Mouse (Mus musculus): Measurements from ENCODE around the gene Ier5l. TPM values are rescaled to one million over a fixed set of nuclear protein-coding genes. Genes with fewer than 3 reads are reported as not detected.

Ier5l gene
- total RNA-seq, 1 experiment from 2014 or later, result 1.8 TPM

DNA sequence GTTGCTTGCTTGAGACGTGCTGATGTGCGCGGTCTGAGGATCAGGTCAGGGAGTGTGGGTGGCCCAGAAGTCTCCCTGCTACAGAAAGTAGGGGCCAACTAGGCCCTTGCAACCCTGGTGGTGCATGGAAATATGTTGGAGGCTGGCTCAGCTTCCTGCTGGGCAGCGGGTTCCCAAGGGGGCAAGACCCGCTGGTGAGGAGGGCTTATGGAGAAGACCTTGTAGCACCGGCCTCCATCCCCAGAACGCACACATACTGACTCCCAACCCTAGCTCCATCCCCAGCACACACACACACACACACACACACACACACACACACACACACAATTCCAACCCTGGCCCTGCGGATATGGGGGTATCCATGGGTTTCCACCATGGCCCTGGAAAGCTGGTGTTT lies 3.0 kb downstream of the Ier5l start:
- no peak for ATAC-seq (replicated peaks; ENCODE audit: low read depth, poor library complexity, severe bottlenecking)

DNA sequence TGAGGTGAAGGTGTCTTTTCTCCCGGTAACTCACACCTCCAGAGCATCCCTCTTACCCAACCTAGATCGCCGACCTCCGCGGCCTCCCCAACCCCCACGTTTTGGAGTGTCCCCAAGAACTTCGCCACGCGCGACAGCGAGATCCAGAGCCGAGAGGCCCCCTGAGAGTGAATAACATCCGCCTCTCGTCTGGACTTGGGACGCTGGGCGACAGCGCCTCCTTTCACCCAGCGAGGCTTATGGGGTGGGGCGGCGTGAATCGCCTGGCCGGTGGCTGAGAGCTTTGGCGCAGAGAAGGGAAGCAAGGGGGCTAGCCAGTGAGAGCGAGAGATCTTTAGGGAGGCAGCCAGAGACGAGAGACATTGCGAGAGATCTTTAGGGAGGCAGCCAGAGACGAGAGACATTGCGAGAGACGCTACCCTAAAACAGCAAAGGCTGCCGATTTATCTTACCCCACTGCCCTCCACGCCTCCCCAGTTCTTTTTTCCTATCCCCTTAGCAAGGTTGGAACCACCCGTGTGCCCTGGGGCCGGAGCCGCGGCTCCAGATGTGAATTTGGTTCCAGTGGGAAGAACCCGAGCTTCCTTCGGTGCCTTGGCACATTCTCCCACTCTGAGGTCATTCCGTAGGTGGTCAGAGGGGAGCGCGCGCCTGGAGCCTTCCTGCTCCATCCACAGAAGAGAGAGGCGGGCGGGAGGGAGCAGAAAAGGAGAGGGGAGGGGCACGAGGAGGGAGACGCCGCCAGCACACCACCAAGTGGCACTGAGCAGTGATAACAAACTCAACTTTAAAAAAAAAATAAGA lies 3.7 kb downstream of the Ier5l start:
- ATAC-seq (replicated peaks; ENCODE audit: low read depth, poor library complexity, severe bottlenecking), result no peak

DNA sequence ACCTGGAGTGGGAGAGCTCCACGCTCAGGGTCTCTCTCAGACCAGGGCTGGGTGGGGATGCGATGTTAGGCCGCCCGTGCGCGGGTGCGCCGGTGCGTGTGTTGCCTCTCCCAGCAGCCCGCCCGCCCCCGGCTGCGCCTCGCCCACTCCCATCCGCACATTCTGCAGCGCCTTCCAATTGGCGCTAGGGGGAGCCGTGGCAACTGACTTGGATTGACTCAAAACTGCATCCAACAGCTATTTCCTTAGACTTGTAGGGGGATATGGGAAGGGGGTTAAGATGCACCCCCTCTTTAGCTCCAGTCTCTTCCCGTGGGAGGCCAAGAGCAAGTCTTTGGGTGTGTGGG lies 4.2 kb downstream of the Ier5l start:
- ATAC-seq (replicated peaks; ENCODE audit: low read depth, poor library complexity, severe bottlenecking), result 0 out of 2 replicates have a peak, but pooled peaks have one; percentile 12

DNA sequence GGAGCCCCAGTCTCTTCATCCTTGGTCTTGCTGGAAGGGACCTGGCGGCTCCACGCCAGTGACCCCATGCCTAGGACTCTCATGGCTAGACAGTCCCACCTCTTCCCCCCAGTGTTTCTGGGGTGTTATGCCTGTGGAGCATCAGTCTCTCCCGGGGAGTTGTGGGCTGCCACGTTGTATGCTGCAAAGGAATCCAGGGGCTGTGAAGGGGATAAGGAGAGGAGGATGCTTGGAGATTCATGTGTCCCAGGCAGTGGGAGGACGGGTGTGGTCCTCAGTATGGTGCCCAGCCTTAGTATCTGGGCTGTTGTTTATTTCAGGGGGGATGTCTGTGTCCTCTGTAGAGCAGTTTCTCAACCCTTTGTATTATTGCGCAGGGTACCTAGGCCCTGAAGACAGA lies 5.0 kb downstream of the Ier5l start:
- ATAC-seq (replicated peaks; ENCODE audit: low read depth, poor library complexity, severe bottlenecking), result no peak

DNA sequence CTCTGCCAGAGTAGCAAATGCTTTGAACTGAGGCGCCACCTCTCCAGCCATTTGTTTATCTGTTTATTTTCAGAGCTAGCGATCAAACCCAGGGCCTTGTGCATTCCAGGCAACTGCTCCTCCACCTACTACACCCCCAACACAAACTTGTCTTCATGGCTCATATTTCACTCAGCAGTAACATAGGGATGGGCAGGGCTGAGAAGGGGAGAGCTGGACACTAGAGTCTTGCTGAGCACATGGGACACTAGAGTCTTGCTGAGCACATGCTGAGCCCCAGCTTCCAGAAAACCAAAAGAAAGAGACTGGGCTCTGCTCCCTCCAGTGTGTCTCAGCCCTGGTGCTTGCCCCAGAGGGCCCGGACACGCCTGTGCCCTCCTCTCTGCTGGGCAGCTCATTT lies 7.2 kb downstream of the Ier5l start:
- ATAC-seq (replicated peaks; ENCODE audit: low read depth, poor library complexity, severe bottlenecking), result no peak

DNA sequence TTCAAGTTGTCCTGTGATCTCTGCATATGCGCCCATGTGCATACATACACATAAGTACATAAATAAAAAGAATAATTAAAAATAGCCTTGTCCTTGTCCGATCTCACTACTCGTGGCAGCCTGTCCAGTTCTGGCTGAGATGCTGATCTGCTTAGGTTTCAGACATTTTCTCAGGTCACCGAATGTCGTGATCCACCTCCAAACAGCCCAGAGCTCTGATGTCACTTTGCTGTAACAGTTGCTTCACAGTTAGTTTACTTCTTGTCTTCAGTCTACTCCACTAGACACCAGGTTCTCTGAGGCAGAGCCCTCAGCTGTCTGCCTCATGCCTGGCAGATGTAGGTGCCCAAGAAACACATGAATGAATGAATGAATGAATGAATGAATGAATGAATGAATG lies 9.6 kb downstream of the Ier5l start:
- no peak for ATAC-seq (replicated peaks; ENCODE audit: low read depth, poor library complexity, severe bottlenecking)

DNA sequence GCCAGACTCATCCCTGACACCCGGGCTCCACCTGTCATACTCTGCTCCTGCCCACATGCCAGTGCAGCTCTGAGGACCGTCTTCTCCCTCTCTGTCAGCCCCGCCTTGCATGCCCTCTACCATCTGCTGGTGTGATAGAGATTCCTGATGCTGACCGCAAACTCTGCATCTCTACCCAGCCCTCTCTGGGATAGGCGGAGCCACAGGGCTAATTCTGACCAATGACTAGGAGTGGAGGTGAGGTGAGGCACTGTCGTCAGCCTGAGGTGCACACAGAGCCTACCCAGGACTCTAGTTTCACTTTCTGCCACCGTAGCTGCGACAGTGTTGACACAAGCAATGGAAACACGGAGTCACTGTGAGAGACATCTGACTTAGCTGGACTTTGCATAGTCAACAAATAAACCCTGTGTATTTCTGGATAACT lies 10.1 kb downstream of the Ier5l start:
- peak; percentile 96 for ATAC-seq (replicated peaks; ENCODE audit: low read depth, poor library complexity, severe bottlenecking)

DNA sequence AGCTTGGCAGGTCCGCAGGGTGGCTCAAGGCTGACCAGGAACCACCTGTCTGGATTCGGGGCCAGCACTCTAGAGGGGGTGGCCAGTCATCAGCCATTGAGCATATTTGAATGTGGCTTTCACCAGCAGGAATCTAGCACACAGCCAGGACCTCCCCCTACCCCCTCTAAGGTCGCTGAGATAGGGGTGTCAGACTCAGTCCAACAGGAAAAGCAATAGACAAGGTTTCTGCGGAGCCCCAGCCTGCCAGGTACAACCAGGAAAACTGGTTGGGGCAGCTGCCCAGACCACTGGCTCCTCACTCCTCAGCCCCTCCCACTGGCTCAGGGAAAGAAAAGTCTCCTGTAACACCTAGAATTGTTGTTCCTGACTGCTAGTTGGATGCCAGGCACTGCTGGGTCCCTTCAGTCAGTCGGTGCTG lies 10.7 kb downstream of the Ier5l start:
- no peak for ATAC-seq (replicated peaks; ENCODE audit: low read depth, poor library complexity, severe bottlenecking)

DNA sequence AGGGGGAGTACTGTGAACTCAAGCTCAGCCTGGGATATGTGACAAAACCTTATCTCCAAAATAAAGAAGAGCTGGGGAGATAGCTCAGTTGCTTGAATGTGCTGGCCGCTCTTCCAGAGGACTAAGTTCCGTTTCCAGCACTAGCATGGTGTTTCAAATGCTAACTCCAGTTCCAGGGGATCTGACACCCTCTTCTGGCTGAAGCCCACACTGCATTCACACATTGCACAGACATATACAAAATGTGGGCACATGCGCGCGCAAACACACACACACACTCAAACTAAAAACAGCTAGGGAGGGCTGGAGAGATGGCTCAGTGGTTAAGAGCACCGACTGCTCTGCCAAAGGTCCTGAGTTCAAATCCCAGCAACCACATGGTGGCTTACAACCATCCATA lies 14.8 kb downstream of the Ier5l start:
- ATAC-seq (replicated peaks; ENCODE audit: low read depth, poor library complexity, severe bottlenecking), result no peak

DNA sequence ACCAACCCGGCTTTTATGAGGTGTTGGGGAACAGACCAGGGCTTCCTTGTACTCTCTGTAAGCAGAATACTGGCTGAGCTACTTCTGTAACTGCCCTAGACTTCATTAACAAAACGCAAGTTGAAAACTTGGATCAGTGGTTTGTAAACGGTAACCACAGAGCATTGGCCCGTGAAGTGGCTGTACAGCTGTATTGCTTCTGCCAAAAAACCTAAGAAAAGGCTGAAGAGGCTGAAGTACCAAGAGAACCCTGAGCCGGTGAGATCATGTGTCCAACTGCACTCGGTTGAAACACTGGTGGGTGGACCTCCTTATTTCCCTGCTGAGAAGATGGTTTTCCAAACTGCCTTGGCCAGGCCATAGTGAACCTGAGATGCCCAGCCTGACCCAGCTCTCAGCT lies 15.7 kb downstream of the Ier5l start:
- ATAC-seq (replicated peaks; ENCODE audit: low read depth, poor library complexity, severe bottlenecking), result no peak

DNA sequence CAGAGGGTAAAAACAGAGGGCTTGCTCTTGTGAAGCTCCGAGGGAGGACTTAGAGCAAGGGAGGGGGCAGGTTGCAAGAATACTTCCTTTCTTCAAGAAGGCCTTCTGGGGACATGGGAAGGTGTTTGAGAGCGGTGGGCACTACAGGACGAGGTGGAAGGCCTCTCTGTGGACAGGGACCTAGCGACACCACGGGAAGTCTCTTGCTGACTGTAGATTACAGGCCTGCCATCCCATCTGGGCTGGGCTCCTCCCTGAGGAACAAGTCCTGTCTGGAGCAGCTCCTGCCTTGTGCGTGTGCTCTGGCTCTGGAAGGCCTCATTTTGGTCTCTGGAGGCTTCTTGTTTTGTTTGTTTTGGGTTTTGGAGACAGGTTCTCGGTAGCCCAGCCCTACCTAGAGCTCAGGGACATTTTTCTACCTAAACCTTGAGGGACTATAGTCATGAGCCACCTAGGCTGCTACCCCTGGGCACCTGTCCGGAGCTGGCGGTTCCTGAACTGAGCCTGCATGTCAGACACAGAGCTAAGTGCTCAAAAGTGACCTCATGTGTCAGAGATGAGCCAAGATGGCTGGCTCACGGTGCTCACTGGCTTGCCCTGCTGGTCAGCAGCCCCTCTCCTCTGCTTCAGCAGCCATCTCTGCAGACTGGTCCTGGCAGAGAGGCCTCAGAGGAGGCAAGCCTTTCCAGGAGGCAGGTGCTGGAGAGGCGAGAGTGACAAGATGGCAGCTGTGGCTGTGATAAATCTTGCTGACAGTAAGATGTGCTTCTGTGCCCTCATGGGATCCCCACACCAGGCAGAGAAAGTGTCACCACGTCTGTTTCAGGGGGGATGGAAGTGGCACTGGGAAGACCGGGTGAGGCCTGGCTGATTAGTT lies 17.7 kb downstream of the Ier5l start:
- ATAC-seq (replicated peaks; ENCODE audit: low read depth, poor library complexity, severe bottlenecking), result no peak

DNA sequence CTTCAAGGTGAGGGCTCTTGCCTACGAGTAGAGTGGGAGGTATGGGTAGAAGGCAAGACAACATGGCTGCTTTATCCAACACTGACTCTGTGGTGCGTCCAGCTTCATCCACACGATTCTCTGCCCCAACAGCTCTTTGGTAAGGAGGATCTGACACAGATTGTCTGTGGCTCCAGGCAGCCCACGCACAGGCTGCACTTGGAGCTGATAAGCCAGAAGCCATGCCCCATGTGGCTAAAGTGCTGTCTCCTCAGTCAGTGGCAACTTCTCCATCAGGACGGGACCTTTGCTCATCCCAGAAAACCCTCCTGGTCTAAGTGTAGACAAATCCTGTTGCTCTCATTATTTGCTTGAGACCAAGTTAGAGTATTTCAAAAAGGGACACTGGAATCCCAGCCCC lies 19.4 kb downstream of the Ier5l start:
- ATAC-seq (replicated peaks; ENCODE audit: low read depth, poor library complexity, severe bottlenecking), result no peak

DNA sequence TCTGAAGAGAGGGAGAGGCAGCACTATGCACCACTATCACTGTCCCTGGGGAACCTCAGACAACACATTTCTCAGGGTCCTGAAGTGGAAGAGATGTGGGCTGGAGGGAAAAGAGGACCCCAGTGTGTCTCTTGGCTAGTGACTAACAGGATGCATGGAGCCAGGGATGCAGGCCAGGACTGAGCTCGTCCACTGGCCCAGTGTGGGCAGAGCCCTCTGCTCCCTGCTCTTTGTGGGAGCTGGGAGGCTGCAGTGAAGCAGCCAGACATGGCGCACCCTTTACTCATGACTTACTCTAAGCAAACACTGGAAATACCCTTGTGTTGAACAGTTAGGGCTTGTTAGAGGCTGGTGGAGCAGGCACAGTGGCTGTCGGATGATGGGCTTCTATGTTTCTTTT lies 20.4 kb downstream of the Ier5l start:
- ATAC-seq (replicated peaks; ENCODE audit: low read depth, poor library complexity, severe bottlenecking), result no peak

DNA sequence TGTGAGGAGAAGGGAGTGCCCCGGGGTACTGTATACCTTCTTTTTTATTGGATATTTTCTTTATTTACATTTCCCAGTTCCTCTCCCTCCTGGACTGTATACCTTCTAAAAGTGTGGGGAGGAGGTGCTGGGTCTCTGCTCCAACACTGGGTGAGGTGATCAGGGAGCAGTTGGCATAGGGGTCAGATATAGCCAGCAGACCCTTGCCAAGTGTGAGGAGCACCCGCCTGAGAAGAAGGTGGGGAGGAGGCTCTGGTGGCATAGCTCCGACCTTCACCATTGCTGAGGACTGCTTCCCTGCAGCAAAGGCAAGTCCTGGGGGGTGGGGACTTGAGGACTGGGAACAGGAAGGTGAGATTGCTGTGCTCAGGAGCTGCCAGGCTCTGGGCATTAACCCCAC lies 22.5 kb downstream of the Ier5l start:
- no peak for ATAC-seq (replicated peaks; ENCODE audit: low read depth, poor library complexity, severe bottlenecking)

DNA sequence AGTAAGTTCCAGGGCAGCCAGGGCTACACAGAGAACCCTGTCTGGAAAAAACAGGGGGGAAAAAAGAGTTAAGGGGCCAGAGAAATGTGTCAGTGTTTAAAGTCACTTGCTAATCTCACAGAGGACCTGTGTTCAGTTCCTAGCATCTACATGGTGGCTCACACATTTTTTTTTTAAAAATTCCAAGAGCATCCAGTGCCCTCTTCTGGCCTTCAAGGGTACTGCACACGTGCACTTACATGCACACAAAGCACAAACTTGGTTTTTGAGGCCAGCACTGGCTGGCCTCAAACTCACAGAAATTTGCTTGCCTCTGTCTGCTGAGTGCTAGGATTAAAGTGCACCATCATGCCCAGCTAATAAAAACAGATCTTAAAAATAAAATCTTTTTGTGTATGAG lies 23.5 kb downstream of the Ier5l start:
- ATAC-seq (replicated peaks; ENCODE audit: low read depth, poor library complexity, severe bottlenecking), result no peak

DNA sequence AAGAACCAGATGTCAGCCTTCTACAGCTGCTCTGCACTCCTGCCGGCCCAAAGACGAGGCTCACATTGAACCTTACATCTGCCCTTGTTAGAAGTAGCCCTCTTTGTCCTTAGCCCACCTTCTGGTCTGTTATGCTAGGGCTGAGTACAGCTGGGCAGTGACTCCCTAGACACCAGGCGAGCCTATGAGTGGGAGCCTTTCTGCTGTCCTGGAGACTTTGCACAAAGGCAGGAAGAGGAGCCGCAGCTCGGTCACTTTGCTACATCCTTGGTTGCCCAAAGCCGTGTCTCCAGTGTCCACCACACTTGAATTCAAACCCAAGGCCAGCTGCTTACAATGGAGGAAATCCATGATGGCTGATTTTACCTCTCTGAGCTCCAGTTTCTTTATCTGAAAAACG lies 25.6 kb downstream of the Ier5l start:
- no peak for ATAC-seq (replicated peaks; ENCODE audit: low read depth, poor library complexity, severe bottlenecking)

DNA sequence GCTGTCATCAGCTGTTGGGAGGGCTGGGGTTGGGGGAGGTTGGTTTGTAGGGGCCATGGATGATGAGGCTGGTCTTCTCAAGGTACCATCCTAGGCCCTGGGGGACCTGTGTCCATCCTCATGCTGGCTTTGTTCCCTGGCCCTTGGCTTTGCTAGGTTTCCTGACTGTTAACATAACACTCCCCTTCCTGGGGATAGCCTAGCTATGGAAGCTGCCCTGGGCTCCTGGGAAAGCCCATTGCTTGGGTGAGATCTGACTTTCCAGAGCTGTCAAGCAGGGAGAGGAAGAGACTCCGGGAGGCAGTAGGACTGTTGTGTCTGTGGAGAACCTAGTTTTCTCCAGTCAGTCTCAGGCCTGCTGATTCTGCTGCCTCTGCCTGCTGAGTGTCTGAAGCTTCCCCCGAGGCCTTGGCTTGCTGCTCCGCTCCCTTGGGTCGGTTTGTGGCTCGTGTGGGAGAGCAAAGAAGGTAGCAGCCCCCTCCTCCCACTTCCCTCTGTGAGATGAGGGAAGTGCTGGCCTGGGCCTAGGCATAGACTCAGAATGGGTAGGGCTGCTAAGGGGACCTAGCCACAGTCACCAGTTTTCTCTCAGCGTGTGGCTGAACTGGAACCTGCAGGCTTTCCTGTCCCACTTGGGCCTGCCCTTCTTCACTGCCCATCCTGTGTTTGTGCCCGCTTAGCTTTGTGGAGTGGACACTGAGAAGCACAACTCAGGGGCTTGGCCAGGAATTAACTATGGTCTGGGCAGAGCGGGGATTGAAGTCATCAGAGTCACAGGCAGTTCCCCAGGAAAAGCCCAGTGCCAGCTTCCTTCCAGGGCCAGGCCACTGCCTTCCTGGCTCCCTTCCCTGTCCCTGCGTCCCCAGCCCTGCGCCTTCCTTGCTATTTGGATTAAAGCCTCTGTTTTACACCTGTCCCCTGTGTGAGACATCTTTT lies 26.9 kb downstream of the Ier5l start:
- ATAC-seq (replicated peaks; ENCODE audit: low read depth, poor library complexity, severe bottlenecking), result peak; percentile 43; the same call in 1 of the 2 replicates

DNA sequence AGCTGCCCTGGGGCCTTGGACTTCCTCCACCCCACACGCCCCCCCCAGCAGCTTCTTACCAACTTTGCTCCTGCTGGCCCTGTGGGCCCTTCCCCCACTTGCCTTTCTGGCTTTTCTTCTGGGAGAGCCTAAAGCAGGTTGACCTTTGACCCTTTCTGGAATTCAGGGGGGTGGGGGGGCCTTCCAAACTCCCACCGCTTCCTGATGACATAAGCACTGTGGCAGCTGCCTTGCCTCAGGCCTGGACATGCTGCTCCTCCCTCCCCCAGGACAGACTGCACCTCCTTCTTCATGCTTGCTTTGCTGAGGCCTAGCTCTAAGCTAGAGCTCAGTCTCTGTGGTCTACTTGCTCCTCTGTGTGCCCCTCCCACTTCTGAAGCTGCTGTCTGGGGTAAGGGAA lies 28.7 kb downstream of the Ier5l start:
- ATAC-seq (replicated peaks; ENCODE audit: low read depth, poor library complexity, severe bottlenecking), result no peak

DNA sequence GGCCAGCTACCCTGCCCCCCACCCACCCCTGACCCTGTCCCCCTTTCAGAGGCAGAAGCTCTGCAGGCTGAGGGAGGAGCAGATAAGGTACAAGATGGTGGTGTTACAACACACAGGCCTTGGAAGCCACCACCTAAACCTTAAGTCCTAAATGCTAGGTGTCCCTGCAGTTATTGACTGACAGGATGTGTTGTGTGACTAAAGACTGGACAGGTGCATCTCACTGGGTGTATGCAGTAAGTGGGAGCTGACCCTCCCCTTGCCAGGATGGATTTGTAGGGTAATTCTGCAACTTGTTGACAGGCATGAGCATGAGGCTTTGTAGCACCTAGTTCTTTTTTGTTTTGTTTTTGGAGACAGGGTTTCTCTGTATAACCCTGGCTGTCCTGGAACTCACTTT lies 29.6 kb downstream of the Ier5l start:
- no peak for ATAC-seq (replicated peaks; ENCODE audit: low read depth, poor library complexity, severe bottlenecking)

DNA sequence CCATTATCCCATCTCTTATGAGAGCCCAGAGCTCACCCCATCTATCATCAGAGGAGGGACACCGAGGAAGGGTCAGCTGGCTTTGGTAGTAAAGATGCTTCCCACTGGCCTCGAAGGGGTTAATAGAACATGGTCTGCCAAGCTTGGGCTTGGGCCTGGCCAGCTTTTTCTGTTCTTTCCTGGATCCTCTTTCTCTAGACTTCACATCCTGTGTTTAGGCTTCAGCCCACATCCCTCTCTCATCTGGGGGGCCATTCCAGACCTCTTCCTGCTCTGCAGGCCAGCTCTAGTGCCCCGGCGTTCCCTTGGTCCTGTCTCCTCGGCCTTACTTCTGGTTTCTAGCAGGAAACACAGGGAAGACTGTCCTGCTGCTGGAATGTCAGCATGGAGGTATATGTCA lies 30.0 kb downstream of the Ier5l start:
- no peak for ATAC-seq (replicated peaks; ENCODE audit: low read depth, poor library complexity, severe bottlenecking)

Measured in common myeloid progenitor, adult 5-6 weeks (primary cell).